Mouse (Mus musculus): ENCODE results near the gene Qprt. TPM values are rescaled to one million over a fixed set of nuclear protein-coding genes. Genes with fewer than 3 reads are reported as not detected.

Qprt gene
- polyA plus RNA-seq (2017; shearing (Covaris generic)) = 9.2 TPM

GRCm38 (mm10) chr7:127121911-127122270 lies at the start of gene Qprt:
Gene Qprt, minus strand, starts transcription at chr7:127122226.

GRCm38 (mm10) chr7:127137262-127138017 lies 15.4 kb upstream of the Qprt start, which contains the start of gene Spn:
Gene Spn, minus strand, starts transcription at chr7:127137823.

GRCm38 (mm10) chr7:127091114-127091896 lies 30.7 kb downstream of the Qprt start, which contains the start of gene AI467606:
Gene AI467606, plus strand, starts transcription at chr7:127091359.

GRCm38 (mm10) chr7:127087278-127088010 lies 34.6 kb downstream of the Qprt start, which contains the start of gene Zg16:
Gene Zg16, minus strand, starts transcription at chr7:127087328.

Other genes starting within 250 kb of the Qprt start
- 35.6 TPM for gene Taok2, start 237.5 kb downstream of the Qprt start, polyA plus RNA-seq (2017; shearing (Covaris generic))
- gene Tmem219, start 199.3 kb downstream of the Qprt start, polyA plus RNA-seq (2017; shearing (Covaris generic)) = 28.4 TPM
- 41.2 TPM for gene Kctd13, start 193.3 kb downstream of the Qprt start, polyA plus RNA-seq (2017; shearing (Covaris generic))
- gene Asphd1, start 172.6 kb downstream of the Qprt start, polyA plus RNA-seq (2017; shearing (Covaris generic)) = not detected
- gene Sez6l2, start 171.7 kb downstream of the Qprt start, polyA plus RNA-seq (2017; shearing (Covaris generic)) = 0.82 TPM
- gene Cdipt, start 146.3 kb downstream of the Qprt start, polyA plus RNA-seq (2017; shearing (Covaris generic)) = 115 TPM
- 0.45 TPM for gene Cdiptos, start 146.1 kb downstream of the Qprt start, polyA plus RNA-seq (2017; shearing (Covaris generic))
- 61.2 TPM for gene Mvp, start 107.6 kb downstream of the Qprt start, polyA plus RNA-seq (2017; shearing (Covaris generic))
- not detected for gene Pagr1b, start 105.7 kb downstream of the Qprt start, polyA plus RNA-seq (2017; shearing (Covaris generic))
- 19.7 TPM for gene Pagr1a, start 104.9 kb downstream of the Qprt start, polyA plus RNA-seq (2017; shearing (Covaris generic))
- gene Gm42742, start 101.1 kb downstream of the Qprt start, polyA plus RNA-seq (2017; shearing (Covaris generic)) = 57.3 TPM
- gene Prrt2, start 101.0 kb downstream of the Qprt start, polyA plus RNA-seq (2017; shearing (Covaris generic)) = 13.1 TPM
- gene Maz, start 95.2 kb downstream of the Qprt start, polyA plus RNA-seq (2017; shearing (Covaris generic)) = 95.1 TPM
- 2.9 TPM for gene Kif22, start 79.8 kb downstream of the Qprt start, polyA plus RNA-seq (2017; shearing (Covaris generic))
- gene Zg16, start 34.9 kb downstream of the Qprt start, polyA plus RNA-seq (2017; shearing (Covaris generic)) = not detected
- gene AI467606, start 30.9 kb downstream of the Qprt start, polyA plus RNA-seq (2017; shearing (Covaris generic)) = 66.8 TPM
- 49.7 TPM for gene Spn, start 15.6 kb upstream of the Qprt start, polyA plus RNA-seq (2017; shearing (Covaris generic))
- gene Cd2bp2, start 73.8 kb upstream of the Qprt start, polyA plus RNA-seq (2017; shearing (Covaris generic)) = 55.9 TPM
- 51.9 TPM for gene Tbc1d10b, start 86.2 kb upstream of the Qprt start, polyA plus RNA-seq (2017; shearing (Covaris generic))
- gene Mylpf, start 86.7 kb upstream of the Qprt start, polyA plus RNA-seq (2017; shearing (Covaris generic)) = 12.4 TPM
- 8.8 TPM for gene Zfp553, start 110.8 kb upstream of the Qprt start, polyA plus RNA-seq (2017; shearing (Covaris generic))
- 475 TPM for gene Sept1, start 110.9 kb upstream of the Qprt start, polyA plus RNA-seq (2017; shearing (Covaris generic))
- gene Zfp771, start 122.0 kb upstream of the Qprt start, polyA plus RNA-seq (2017; shearing (Covaris generic)) = 7.5 TPM
- 12.7 TPM for gene Dctpp1, start 138.5 kb upstream of the Qprt start, polyA plus RNA-seq (2017; shearing (Covaris generic))
- 24.9 TPM for gene Sephs2, start 151.8 kb upstream of the Qprt start, polyA plus RNA-seq (2017; shearing (Covaris generic))
- 346 TPM for gene Itgal, start 174.0 kb upstream of the Qprt start, polyA plus RNA-seq (2017; shearing (Covaris generic))
- gene Zfp768, start 223.4 kb upstream of the Qprt start, polyA plus RNA-seq (2017; shearing (Covaris generic)) = 0.21 TPM

Data from effector memory CD4-positive, alpha-beta T cell, adult 5 months (primary cell).